Comparison of ENCODE assay signal across 8 mouse cellular contexts in the genomic region with DNA sequence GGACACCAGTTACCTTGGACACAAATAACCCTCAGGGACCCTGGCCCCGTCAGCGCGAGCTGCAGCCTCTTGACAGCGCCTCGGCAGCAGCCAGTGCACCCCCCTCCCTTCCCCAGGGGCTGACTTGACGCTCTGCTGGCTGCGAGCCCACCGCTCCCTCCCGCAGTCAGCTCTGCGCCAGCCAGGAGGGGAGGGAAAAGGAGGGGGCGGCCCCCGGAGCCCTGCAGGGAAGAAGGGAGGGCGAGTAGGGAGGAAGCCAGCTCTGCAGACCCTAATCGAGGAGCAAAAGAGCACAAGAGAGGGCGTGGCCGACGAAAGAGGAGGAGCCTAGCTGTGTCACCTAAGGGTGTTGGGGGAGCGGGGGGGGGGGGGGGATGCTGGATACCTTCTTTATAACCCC. TPM values are rescaled to one million over a fixed set of nuclear protein-coding genes. Genes with fewer than 3 reads are reported as not detected.
DNase-seq lines count a peak whose midpoint lies in the region; ATAC-seq lines count a peak whose summit lies in the region.

No protein-coding gene starts in this region.

- peaks cover 58% of the 10 kb centered on the region for H3K4me1 ChIP-seq in embryonic facial prominence, embryonic 13.5 days
- H3K4me1 ChIP-seq in limb, embryonic 15.5 days = peaks cover 57% of the 10 kb centered on the region
- peaks cover 64% of the 10 kb centered on the region for H3K4me1 ChIP-seq in neural tube, embryonic 13.5 days (replicated peaks)

- peak; percentile 18 to 23 for DNase-seq in spleen, adult 18-20 months
- no peak for DNase-seq in spleen, adult 12 weeks (ENCODE audit: low spot score)
- DNase-seq in heart, adult 9 months (ENCODE audit: low spot score in 2 of 2) = peak; percentile 46 to 73
- DNase-seq in kidney, adult 9 months = peak; percentile 32
- peak; percentile 52 for DNase-seq in thymus, postnatal 25 days

- no peaks in the 10 kb centered on the region for H3K9me3 ChIP-seq in embryonic facial prominence, embryonic 13.5 days
- no peaks in the 10 kb centered on the region for H3K9me3 ChIP-seq in limb, embryonic 15.5 days
- H3K9me3 ChIP-seq in neural tube, embryonic 13.5 days = no peaks in the 10 kb centered on the region

- peak overlapping the region; percentile 59 for H3K9ac ChIP-seq in embryonic facial prominence, embryonic 13.5 days
- H3K9ac ChIP-seq in limb, embryonic 15.5 days = no peak overlapping the region
- H3K9ac ChIP-seq in neural tube, embryonic 13.5 days = peak overlapping the region; percentile 69

- no peaks in the 10 kb centered on the region for H3K27me3 ChIP-seq in embryonic facial prominence, embryonic 13.5 days
- H3K27me3 ChIP-seq in limb, embryonic 15.5 days = no peaks in the 10 kb centered on the region
- H3K27me3 ChIP-seq in neural tube, embryonic 13.5 days = no peaks in the 10 kb centered on the region

- no peaks in the 10 kb centered on the region for H3K36me3 ChIP-seq in embryonic facial prominence, embryonic 13.5 days
- H3K36me3 ChIP-seq in limb, embryonic 15.5 days = no peaks in the 10 kb centered on the region
- no peaks in the 10 kb centered on the region for H3K36me3 ChIP-seq in neural tube, embryonic 13.5 days

- H3K4me2 ChIP-seq in embryonic facial prominence, embryonic 13.5 days = peak overlapping the region; percentile 68
- peak overlapping the region; percentile 97 for H3K4me2 ChIP-seq in limb, embryonic 15.5 days
- peak overlapping the region; percentile 100 for H3K4me2 ChIP-seq in neural tube, embryonic 13.5 days

- 2% methylated on average over 16 of the region's 18 CpGs for WGBS in embryonic facial prominence, embryonic 13.5 days
- WGBS in limb, embryonic 15.5 days = under 1% methylated on average over 14 of the region's 18 CpGs
- 2% methylated on average over 9 of the region's 18 CpGs for WGBS in neural tube, embryonic 13.5 days

- peak overlapping the region; percentile 34 for H3K4me3 ChIP-seq in embryonic facial prominence, embryonic 13.5 days
- peak overlapping the region; percentile 32 for H3K4me3 ChIP-seq in limb, embryonic 15.5 days
- H3K4me3 ChIP-seq in neural tube, embryonic 13.5 days = peak overlapping the region; percentile 21

- ATAC-seq in embryonic facial prominence, embryonic 13.5 days (ENCODE audit: insufficient number of reproducible peaks, insufficient read depth, low FRiP score, low TSS enrichment, low read depth) = no peak
- no peak for ATAC-seq in limb, embryonic 15.5 days (ENCODE audit: insufficient number of reproducible peaks, low FRiP score, low TSS enrichment, low read depth)
- ATAC-seq in neural tube, embryonic 13.5 days (ENCODE audit: low read depth) = peak; percentile 51

- H3K27ac ChIP-seq in embryonic facial prominence, embryonic 13.5 days = peak overlapping the region; percentile 100
- peak overlapping the region; percentile 99 for H3K27ac ChIP-seq in limb, embryonic 15.5 days
- peak overlapping the region; percentile 100 for H3K27ac ChIP-seq in neural tube, embryonic 13.5 days (replicated peaks)

RNA-seq across cellular contexts. Expression of a gene that starts 33.2 kb away (rescaled TPM):
- 2.1 and 3.0 TPM in 2 replicates for polyA plus RNA-seq in embryonic facial prominence, embryonic 13.5 days (2015; fragmentation: Nextera tagmentation; extraction: Ambion mirVana)
- 4.0 and 4.8 TPM in 2 replicates for polyA plus RNA-seq in limb, embryonic 15.5 days (2015; fragmentation: Nextera tagmentation; extraction: Ambion mirVana)
- polyA plus RNA-seq in neural tube, embryonic 13.5 days (2015; fragmentation: Nextera tagmentation; extraction: Ambion mirVana) = 1.5 and 1.7 TPM in 2 replicates
